Mouse (Mus musculus) liver, embryonic 12.5 days (tissue): Measurements from ENCODE around the gene Hmcn2. TPM values are rescaled to one million over a fixed set of nuclear protein-coding genes. Genes with fewer than 3 reads are reported as not detected.

ENCODE experiments used
- ATAC-seq: fragments of 200-750 bp; cut with Nextera tagmentation; 2 replicates; pipeline ENCODE4 v1.8.0; 2017; ENCODE audit warnings: moderate number of reproducible peaks, mild to moderate bottlenecking, moderate library complexity
- H3K27ac ChIP-seq: fragments of 300-500 bp; sonication (generic); 2 replicates; pipeline ENCODE4 v1.5.1; 2016; ENCODE audit warnings: mild to moderate bottlenecking
- H3K27me3 ChIP-seq: fragments of 300-500 bp; sonication (generic); replicated peaks from 2 replicates; pipeline ENCODE4 v1.6.1; 2016; ENCODE audit warnings: mild to moderate bottlenecking, moderate library complexity
- H3K36me3 ChIP-seq: fragments of 300-500 bp; sonication (generic); 2 replicates; pipeline ENCODE4 v1.6.1; 2016; ENCODE audit warnings: mild to moderate bottlenecking, moderate library complexity
- H3K4me1 ChIP-seq: fragments of 300-500 bp; sonication (generic); 2 replicates; pipeline ENCODE4 v1.6.1; 2016
- H3K4me2 ChIP-seq: fragments of 300-500 bp; sonication (generic); 2 replicates; pipeline ENCODE4 v1.6.1; 2016; ENCODE audit warnings: mild to moderate bottlenecking, moderate library complexity
- H3K4me3 ChIP-seq: fragments of 300-500 bp; sonication (generic); 2 replicates; pipeline ENCODE4 v1.5.1; 2016; ENCODE audit warnings: mild to moderate bottlenecking, moderate library complexity
- H3K9ac ChIP-seq: fragments of 300-500 bp; sonication (generic); 2 replicates; pipeline ENCODE4 v1.6.1; 2016; ENCODE audit warnings: mild to moderate bottlenecking, moderate library complexity
- H3K9me3 ChIP-seq: fragments of 300-500 bp; sonication (generic); replicated peaks from 2 replicates; pipeline ENCODE4 v1.6.1; 2016; ENCODE audit warnings: mild to moderate bottlenecking, moderate library complexity
- WGBS: fragments of 180-500 bp; shearing (Covaris S2); methylation state at CpG from one replicate; pipeline ENCODE4 v1.1.7; 2016; ENCODE audit not compliant: insufficient replicate concordance; 5-methylcytosine and 5-hydroxymethylcytosine counted together
- polyA plus RNA-seq: library from polyadenylated mRNA; unstranded; fragments of >200 nt; fragmentation: Nextera tagmentation; extraction: Ambion mirVana; gene quantifications from 2 replicates; pipeline ENCODE4 v1.2.1, GENCODE M21; 2016

Hmcn2 gene
- polyA plus RNA-seq, 1 experiment from 2014 or later = 0.35 TPM

DNA sequence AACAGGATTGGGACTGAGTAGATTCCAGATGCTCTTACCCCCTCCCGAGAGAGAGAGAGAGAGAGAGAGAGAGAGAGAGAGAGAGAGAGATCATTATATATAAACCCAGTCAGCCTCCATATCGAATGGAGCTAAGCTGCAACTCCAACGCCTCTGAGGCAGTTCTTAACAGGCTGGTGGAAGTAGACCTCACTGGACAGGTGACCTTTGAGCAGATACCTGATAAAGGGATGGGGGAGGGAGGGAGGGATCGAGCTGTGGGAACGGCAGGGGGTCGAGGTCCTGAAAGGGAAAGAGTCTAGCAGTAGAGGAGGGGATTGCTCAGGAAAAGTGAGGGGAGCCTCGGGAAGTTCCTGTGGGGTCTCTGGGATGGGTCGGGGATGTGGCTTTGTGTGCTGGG is 147.8 kb downstream of the Hmcn2 start:
- WGBS = 22% methylated on average over 8 of the region's 8 CpGs
- Histone ChIP-seq H3K4me2 (no peak overlapping the region), H3K4me3 (no peak overlapping the region), H3K9me3 (no peaks in the 10 kb centered on the region), H3K9ac (no peak overlapping the region), H3K4me1 (peaks cover 27% of the 10 kb centered on the region), H3K36me3 (no peaks in the 10 kb centered on the region), H3K27ac (no peak overlapping the region), H3K27me3 (peaks cover 65% of the 10 kb centered on the region)
- ATAC-seq = no peak

DNA sequence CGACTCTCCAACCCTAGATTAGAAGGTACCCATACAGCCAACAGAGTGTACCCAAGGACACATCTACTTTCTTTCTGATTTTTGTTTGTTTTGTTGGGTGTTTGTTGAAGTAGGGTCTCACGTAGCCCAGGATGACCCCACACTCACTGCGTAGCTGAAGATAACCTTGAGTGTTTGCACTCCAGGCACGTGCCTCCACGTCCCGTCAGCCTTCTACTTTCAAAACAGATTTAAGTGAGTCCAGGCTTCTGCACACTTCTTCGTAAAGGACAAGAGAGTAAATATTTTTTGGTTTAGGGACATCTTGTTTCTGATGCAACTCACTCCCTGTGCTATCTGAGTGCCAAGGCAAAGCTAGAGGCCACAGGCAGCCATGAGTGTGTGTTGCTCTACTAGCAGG is 149.0 kb downstream of the Hmcn2 start:
- H3K9me3 ChIP-seq = no peaks in the 10 kb centered on the region
- ATAC-seq = no peak
- H3K36me3 ChIP-seq = no peaks in the 10 kb centered on the region
- no peak overlapping the region for H3K4me2 ChIP-seq
- no peak overlapping the region for H3K9ac ChIP-seq
- H3K27ac ChIP-seq = peak overlapping the region; percentile 62; the same call in 1 of the 2 replicates
- no peak overlapping the region for H3K4me3 ChIP-seq
- H3K4me1 ChIP-seq = peaks cover 26% of the 10 kb centered on the region
- peaks cover 54% of the 10 kb centered on the region for H3K27me3 ChIP-seq
- 59% methylated on average over 7 of the region's 7 CpGs for WGBS

DNA sequence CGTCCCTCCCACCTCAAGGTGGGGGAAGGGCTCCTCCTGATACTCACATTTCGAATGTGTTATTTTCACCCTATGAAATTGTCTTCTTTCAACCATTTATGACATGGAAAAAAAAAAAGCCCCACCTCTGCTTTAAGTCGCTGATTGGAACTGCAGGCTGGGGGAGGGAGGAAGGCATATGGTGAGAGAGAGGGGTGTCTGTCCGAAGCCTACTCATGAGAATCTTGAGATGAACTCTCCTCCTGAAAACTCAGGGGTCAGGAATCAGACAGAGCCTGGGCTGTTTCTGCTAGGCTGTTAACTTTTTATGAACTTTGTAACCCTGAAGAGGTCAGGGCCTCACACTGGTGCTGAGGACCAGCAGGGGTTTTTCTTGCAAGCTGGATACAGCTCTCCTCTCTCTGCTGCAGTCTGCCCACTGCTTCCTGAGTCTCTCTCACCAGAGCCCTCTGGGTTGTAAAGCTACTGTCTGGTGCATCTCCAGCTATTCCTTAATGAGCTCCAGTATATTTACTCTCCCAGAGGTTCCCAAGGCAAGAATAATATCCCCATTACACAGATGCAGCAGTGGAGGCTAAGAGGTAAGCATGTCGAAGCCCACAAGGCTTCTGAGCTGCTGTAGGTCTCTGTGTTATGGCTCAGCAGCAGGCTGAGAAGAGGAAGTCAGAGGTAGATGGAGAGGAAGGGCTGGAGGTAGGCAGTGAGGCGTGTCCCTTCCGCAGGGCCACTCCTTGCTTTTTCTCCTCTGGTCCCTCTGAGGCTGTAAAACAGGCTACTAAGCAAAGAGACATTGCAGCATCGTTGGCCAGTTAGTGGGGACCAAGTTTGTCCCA is 149.7 kb downstream of the Hmcn2 start:
- Histone ChIP-seq H3K9ac (no peak overlapping the region), H3K27me3 (peaks cover 54% of the 10 kb centered on the region), H3K36me3 (no peaks in the 10 kb centered on the region), H3K4me2 (no peak overlapping the region), H3K27ac (peak overlapping the region; percentile 62; the same call in 1 of the 2 replicates), H3K4me3 (no peak overlapping the region), H3K9me3 (no peaks in the 10 kb centered on the region), H3K4me1 (peaks cover 19% of the 10 kb centered on the region)
- WGBS = 32% methylated on average over 8 of the region's 8 CpGs
- no peak for ATAC-seq

DNA sequence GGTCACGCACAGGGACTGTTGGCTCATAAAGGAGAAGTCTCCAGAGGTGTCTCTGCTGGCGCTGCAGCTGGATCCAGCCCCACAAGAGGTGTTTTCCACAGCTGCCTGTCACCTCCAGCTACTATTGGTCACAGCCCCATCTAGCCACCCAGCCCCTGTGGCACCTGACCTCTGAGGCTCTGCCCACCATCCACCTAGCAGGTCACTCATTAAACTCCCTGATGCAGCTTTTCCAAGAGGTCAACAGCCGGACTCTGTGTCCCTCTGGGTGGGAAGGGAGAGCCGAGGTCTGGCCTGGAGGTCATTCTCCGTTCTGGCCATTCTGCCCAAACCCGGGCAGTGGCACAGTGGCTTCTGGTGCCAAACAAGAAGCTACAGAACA is 150.3 kb downstream of the Hmcn2 start:
- peaks cover 13% of the 10 kb centered on the region for H3K4me1 ChIP-seq
- H3K36me3 ChIP-seq = no peaks in the 10 kb centered on the region
- ATAC-seq = peak; percentile 60
- H3K4me2 ChIP-seq = no peak overlapping the region
- peaks cover 54% of the 10 kb centered on the region for H3K27me3 ChIP-seq
- no peak overlapping the region for H3K9ac ChIP-seq
- no peak overlapping the region for H3K4me3 ChIP-seq
- H3K27ac ChIP-seq = peak overlapping the region; percentile 62
- no peaks in the 10 kb centered on the region for H3K9me3 ChIP-seq
- 49% methylated on average over 6 of the region's 6 CpGs for WGBS

DNA sequence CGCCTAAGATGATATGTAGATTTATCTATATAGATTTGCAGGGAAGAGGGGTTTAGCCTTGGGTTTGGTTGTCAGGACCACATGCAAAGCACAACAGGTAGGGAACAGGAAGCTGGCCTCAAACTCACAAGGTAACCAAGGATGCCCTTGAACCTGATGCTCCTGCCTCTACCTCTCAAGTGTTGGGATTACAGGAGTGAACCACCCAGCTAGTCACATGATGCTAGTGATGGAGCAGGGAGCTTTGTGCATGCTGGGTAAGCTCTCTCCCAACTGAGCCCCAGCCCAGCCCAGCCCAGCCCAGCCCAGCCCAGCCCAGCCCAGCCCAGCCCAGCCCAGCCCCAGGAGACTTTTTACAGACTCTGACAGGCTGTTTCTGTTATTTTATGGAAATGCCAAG is 153.2 kb downstream of the Hmcn2 start:
- H3K27me3 ChIP-seq = peaks cover 48% of the 10 kb centered on the region

DNA sequence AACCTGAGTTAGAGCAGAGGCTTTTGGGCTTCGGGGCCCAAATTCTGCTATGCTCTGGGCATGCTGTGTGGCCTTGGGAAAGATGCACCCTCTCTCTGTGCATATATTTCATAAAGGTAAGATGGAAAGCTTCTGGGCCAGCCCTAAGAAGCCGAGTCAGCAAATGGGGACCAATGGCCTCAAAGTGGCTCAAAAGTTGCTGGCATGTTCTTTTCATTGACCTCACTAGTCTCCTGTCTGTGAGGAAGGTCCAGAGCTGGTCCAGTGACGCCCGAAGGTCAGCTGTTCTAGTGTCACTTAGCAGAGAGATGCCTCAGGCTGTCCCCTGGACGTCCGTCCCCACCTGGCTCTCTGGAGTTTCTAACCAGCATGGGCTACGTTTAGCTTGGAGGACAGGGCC is 154.6 kb downstream of the Hmcn2 start:
- Histone ChIP-seq H3K9ac (no peak overlapping the region), H3K27ac (no peak overlapping the region), H3K9me3 (no peaks in the 10 kb centered on the region), H3K36me3 (no peaks in the 10 kb centered on the region), H3K4me1 (peaks cover 30% of the 10 kb centered on the region), H3K4me2 (no peak overlapping the region), H3K4me3 (no peak overlapping the region), H3K27me3 (peaks cover 46% of the 10 kb centered on the region)
- no peak for ATAC-seq
- WGBS = 61% methylated on average over 7 of the region's 7 CpGs

More for the DNA sequence above, 153.2 kb downstream of the Hmcn2 start:
- ATAC-seq = no peak
- H3K9ac ChIP-seq = no peak overlapping the region
- no peaks in the 10 kb centered on the region for H3K9me3 ChIP-seq
- no peak overlapping the region for H3K4me2 ChIP-seq
- H3K27ac ChIP-seq = no peak overlapping the region
- no peak overlapping the region for H3K4me3 ChIP-seq
- 38% methylated on average over 1 of the region's 1 CpGs for WGBS
- H3K36me3 ChIP-seq = no peaks in the 10 kb centered on the region
- peaks cover 32% of the 10 kb centered on the region for H3K4me1 ChIP-seq

DNA sequence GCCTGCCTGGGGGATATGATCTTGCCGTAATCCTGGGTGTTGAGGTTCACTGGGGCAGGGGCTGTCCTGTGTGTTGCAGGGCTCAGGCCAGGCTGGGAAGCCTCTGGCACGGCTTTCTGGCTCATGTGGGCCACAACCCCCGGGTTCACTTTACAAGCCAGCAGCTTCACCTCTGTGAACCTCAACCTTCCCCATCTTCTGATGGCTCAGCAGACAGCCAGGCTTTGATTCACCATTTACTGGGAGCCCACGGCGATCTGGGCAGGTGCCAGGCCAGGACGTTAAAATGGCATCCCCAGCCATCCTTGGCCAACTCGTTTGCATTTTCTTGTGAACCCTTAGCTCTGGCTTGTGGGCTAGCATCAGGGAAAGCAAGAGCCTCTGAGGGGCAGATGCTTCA is 155.3 kb downstream of the Hmcn2 start:
- no peaks in the 10 kb centered on the region for H3K9me3 ChIP-seq
- peak overlapping the region; percentile 57 for H3K4me3 ChIP-seq
- H3K4me1 ChIP-seq = peaks cover 24% of the 10 kb centered on the region
- no peaks in the 10 kb centered on the region; the same call in 1 of the 2 replicates for H3K36me3 ChIP-seq
- H3K27me3 ChIP-seq = peaks cover 40% of the 10 kb centered on the region
- H3K9ac ChIP-seq = no peak overlapping the region
- no peak overlapping the region for H3K27ac ChIP-seq
- no peak for ATAC-seq
- H3K4me2 ChIP-seq = peak overlapping the region; percentile 83
- WGBS = 39% methylated on average over 7 of the region's 7 CpGs

DNA sequence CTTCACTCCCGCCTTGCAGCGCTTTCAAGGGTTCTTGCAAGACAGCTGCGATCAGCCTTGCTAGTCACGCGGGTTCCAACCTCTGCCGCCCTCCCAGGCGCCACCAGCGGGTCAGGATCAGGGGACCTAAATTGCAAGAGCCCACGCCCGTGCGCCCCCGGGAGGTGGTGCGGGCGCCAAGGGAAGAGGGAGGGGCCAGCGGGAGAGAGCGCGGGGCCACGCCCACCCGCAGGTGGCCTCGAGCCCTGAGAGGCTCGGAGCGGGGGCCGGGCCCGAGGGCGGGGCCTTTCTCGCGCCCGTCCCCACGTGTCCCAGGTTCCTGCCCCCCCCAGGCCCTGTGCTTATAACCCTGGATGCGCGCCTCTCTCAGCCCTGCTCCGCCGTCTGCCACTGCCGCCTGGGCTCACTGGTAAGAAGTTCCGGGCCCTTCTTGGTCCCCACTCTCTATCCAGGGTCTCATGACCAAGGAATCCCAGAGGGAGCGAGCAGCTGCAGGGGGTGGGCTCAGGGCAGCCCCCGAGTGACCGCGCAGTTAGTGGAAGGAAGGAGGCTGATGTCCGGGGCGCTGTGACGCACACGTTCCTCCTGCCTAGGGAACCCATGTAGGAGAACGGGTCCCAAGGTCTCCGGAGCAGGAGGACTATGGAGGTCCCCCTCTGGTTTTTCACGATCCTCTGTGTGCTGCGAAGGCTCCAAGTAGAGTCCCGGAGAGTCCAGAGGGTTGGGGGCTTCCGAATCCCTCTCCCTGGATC is 155.9 kb downstream of the Hmcn2 start, which contains the start of gene Ass1:
Gene Ass1 (plus strand): TSS at position 277 of the 752 bp plus-strand sequence.
- peaks cover 36% of the 10 kb centered on the region for H3K27me3 ChIP-seq
- H3K4me1 ChIP-seq = peaks cover 24% of the 10 kb centered on the region
- H3K9ac ChIP-seq = peak within 1 kb of the TSS; percentile 61
- H3K4me3 ChIP-seq = peak within 1 kb of the TSS; percentile 57
- WGBS = 1% methylated on average over 41 of the region's 49 CpGs
- ATAC-seq = peak; percentile 76
- peak within 1 kb of the TSS; percentile 83 for H3K4me2 ChIP-seq
- H3K36me3 ChIP-seq = no peaks in the 10 kb centered on the region; the same call in 1 of the 2 replicates
- H3K27ac ChIP-seq = 0 out of 2 replicates have a peak within 1 kb of the TSS, but pooled peaks have one; percentile 40
- H3K9me3 ChIP-seq = no peaks in the 10 kb centered on the region

DNA sequence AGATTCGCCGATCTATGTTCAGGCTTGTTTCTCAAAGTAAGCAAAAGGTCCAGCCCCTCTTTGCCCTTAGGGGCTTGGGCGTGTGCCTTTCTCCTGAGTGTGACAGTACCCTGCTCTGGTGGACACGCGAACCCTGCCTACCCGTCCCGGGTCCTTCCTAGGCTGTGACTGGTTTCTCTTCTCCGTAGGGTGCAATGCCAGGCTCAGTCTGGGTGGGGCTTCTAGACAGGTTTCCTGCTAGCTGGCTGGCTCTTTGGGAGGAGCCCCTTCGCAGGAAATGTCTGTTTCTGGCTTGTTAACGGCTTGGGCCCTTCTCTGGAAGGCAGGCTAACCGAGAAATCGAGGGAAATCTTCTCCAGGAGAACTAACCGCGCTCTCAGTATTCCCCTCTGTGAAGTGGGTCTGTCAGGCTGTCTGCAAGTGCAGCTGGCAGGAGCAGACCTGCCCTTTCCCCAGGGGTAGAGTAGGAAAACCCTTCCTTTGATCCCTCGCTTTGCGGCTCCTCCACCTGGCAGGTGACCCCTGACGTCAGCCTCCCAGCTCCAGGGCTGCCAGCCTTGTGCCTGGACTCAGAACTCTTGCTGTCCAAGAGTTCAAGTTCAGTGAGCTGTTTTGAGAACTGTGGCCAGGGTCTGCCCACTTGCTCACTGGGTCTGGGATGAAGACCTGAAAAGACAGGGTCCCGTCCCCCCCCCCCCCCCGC is 156.6 kb downstream of the Hmcn2 start:
- Histone ChIP-seq H3K9ac (peak overlapping the region; percentile 61), H3K4me1 (peaks cover 24% of the 10 kb centered on the region), H3K36me3 (no peaks in the 10 kb centered on the region; the same call in 1 of the 2 replicates), H3K4me2 (peak overlapping the region; percentile 83), H3K27ac (0 out of 2 replicates have a peak overlapping the region, but pooled peaks have one; percentile 40), H3K4me3 (peak overlapping the region; percentile 57), H3K9me3 (no peaks in the 10 kb centered on the region), H3K27me3 (peaks cover 35% of the 10 kb centered on the region)
- 12% methylated on average over 19 of the region's 19 CpGs for WGBS
- ATAC-seq = peak; percentile 4; the same call in 1 of the 2 replicates

DNA sequence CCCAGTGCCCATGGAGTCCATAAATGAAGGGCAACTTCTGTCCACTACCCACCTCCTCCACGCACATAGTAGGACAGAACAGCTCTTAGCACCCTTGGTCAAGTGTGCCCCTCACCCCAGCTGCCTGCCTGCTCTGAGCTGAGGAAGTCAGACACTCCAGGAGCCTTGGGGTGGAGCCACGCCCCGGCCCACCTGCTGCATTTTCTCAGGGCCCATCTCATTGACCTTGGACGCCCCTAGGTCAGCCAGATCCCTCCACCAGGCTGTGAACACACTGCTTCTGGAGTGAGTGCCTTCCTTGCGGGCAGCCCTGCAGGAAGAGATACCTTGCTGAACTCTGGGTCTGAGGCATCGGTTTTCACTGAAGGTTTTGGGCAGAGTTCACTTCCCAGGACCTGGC is 157.4 kb downstream of the Hmcn2 start:
- Histone ChIP-seq H3K27me3 (peaks cover 35% of the 10 kb centered on the region), H3K9ac (no peak overlapping the region), H3K4me1 (peaks cover 24% of the 10 kb centered on the region), H3K36me3 (no peaks in the 10 kb centered on the region; the same call in 1 of the 2 replicates), H3K9me3 (no peaks in the 10 kb centered on the region), H3K4me2 (peak overlapping the region; percentile 83), H3K27ac (no peak overlapping the region), H3K4me3 (no peak overlapping the region)
- WGBS = 39% methylated on average over 6 of the region's 6 CpGs
- ATAC-seq = no peak

DNA sequence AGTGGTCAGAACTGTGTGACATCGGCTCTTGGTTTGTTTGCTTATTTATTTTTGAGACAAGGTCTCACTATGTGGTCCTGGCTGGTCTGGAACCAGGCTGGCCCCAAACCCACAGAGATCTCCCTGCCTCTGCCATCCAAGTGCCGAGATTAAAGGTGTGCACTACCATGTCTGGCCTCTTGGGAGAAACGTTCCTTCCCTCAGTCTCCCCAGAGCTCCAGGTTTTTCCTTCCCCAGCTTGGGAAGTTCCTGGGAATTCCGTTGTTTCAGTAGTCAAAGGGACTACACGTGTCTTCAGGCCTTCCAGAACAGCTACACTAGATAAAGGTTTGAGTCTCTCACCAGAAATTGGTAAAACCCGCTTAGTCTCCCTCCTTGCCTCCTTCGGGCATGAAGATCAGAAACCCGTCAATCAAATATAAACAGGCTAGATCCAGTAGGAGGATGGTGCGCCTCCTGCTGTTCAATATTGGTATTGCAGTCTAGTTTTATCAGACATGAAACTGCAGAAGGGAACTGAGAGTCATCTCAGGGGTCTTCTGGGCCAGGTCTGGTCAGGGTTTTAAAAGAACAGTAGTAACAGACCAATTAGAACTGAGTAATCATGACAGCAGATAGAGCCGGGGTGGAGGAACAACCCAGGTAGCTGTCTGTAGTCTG is 158.3 kb downstream of the Hmcn2 start:
- H3K27me3 ChIP-seq = peaks cover 35% of the 10 kb centered on the region
- no peaks in the 10 kb centered on the region for H3K9me3 ChIP-seq
- 34% methylated on average over 10 of the region's 10 CpGs for WGBS
- H3K4me2 ChIP-seq = no peak overlapping the region
- peaks cover 24% of the 10 kb centered on the region for H3K4me1 ChIP-seq
- H3K36me3 ChIP-seq = no peaks in the 10 kb centered on the region; the same call in 1 of the 2 replicates
- no peak overlapping the region for H3K9ac ChIP-seq
- no peak overlapping the region for H3K27ac ChIP-seq
- no peak overlapping the region for H3K4me3 ChIP-seq
- no peak for ATAC-seq
